Mouse (Mus musculus): ENCODE measurements around the gene Rabgap1l.

Rabgap1l gene

DNA sequence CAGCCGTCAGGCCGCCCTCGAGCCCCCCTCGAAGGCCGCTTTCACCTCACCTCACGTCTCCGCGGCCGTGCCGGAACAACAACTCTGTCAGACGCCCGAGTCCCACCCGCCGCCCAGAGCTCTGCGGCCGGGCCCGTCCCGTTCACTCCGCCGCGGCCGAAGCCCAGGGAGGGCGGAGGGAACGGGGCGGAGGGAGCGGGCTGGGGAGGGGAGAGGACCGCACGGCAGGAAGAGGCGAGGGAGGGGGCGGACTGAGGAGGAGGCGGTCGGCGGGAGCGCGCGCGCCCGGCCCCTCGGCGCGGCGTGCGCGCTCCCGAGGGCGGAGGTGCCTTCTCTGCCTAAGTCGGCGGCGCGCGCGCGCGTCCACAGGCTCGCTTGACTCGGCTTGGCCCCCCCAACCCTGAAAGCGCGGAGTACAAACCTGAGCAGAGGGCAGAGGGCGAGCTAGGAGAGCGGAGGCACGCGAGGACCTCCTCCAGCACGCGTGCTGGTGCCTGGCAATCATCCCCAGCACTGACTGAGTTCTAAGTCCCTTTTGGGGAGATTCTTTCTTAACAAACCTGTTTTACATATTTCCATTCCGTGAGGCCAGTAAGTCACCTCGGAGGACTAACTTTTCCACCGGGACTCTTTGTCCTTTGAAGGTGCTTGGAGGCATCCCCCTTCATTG, at the start of gene Rabgap1l:
TSS of gene Rabgap1l (minus strand) at position 526 of the 670 bp plus-strand sequence.
- peak; percentile 93 to 95 for DNase-seq

DNA sequence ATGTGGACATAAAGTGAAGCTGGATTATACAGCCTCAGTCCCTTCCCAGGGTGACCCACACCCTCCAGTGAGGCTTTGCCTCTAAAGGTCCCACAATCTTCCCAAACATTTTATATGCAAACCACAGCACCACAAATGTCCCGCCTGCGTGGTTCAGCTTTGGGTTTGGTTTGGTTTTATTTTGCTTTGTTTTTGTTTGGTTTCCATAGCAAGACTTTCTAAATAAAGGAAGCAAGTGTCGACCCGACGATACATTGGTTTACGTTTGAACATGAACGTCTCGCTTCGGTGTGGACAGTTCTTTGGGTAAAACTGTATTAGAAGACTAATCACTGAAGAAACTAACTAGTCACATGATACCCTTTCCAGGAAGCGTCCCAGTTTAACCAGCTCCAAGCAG, 49.6 kb upstream of the Rabgap1l start:
- no peak for DNase-seq

- DNase-seq, result no peak
Observed at GRCm38 (mm10) chr1:160840618-160841017, 47.6 kb upstream of the Rabgap1l start.

DNA sequence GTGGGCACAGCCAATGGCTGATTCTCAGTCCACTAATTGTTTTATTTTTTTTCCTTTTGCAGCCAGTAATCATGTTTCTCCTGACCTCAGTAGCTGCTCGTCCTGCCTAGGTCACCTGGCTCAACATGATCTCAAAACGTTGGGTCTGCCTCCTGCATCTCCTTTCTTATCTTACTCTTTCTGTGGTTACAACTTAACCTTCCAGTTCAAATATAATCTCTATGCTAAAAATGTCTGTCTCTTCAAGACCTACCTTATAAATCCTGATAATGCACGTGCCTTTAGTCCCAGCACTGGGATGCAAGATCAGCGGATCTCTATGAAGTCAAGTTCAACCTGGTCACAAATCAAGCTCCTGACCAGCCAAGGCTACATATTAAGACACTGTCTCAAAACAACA, 46.1 kb upstream of the Rabgap1l start:
- no peak for DNase-seq

DNA sequence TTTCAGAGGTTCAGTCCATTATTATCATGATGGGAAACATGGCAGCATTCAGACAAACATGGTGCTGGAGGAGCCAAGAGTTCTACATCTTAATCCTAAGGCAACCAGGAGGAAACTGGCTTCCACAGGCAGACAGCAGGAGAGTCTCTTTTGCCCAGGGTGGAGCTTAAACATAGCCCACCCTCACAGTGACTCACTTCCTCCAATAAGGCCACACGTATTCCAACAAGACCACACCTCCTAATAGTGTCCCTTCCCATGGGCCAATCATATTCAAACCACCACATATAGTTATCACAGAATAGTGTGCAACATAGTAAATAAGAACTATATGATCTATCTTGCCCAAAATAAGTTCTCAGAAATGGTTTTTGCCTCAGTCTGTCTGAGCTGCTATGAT, 41.4 kb upstream of the Rabgap1l start:
- DNase-seq, result no peak

GRCm38 (mm10) chr1:160832267-160833021, 39.4 kb upstream of the Rabgap1l start:
- DNase-seq, result no peak

- DNase-seq, result no peak
Observed at GRCm38 (mm10) chr1:160830608-160831498, 37.8 kb upstream of the Rabgap1l start.

- peak in 1 of 2 experiments; percentile 48 for DNase-seq
Observed at GRCm38 (mm10) chr1:160825441-160825856, 32.4 kb upstream of the Rabgap1l start.

DNA sequence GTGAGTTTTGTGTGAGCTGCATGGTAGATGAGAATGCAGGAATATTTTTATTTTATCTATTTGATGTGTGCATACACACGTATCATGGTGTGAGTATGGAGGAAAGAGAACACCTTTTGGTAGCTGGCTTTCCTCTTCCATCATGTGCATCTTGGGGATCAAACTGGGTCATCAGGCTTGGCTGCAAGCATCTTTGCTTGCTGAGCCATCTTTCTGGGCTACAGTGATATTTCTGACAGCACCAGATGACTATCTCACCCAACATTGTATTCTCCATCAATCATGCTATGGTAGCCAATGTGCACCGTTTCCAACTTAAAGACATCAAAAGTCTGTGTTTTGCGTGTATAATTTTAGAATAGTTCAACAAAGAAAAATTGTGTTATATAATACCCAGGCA, 30.6 kb upstream of the Rabgap1l start:
- DNase-seq, result peak; percentile 12 to 36

DNA sequence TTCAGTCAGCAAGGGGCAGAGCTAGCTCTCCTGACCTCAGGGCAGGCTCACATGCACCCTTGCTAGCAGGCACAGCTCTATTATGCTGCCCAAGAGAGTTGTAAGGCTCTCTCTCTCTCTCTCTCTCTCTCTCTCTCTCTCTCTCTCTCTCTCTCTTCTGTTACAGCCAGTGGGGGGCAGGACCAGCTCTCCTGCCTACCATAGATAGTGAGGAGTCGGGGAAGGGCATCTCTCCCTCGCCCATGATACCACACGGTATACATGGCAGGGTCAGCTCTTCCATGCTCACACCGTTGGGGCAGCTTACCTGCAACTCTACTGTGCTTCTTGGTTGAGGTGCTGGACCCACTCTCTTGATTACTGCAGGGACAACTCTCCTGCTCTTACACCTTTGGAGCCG, 21.2 kb upstream of the Rabgap1l start:
- DNase-seq, result no peak

GRCm38 (mm10) chr1:160812428-160812827, 19.4 kb upstream of the Rabgap1l start:
- DNase-seq, result no peak

GRCm38 (mm10) chr1:160811930-160812329, 18.9 kb upstream of the Rabgap1l start:
- DNase-seq, result no peak

DNA sequence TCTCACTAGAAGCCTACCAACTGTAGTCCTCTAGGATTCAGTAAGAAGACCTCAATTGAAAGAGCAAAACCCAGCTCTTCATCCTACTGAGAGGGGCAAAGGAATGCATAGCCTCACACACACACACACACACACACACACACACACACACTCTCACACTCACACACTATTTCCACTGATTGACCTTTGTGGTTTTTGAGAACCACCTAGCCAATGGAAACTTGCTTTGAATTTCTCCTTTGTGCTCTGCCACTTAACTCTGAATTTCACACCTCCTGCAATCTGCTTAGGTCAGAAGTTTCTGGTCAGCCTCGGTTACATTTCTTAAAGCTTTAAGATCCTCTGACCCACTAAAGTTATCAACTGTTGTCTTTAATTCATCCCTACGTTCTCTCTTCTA, 12.3 kb upstream of the Rabgap1l start:
- no peak for DNase-seq

- DNase-seq, result no peak
Observed at GRCm38 (mm10) chr1:160799972-160800371, 7.0 kb upstream of the Rabgap1l start.

DNA sequence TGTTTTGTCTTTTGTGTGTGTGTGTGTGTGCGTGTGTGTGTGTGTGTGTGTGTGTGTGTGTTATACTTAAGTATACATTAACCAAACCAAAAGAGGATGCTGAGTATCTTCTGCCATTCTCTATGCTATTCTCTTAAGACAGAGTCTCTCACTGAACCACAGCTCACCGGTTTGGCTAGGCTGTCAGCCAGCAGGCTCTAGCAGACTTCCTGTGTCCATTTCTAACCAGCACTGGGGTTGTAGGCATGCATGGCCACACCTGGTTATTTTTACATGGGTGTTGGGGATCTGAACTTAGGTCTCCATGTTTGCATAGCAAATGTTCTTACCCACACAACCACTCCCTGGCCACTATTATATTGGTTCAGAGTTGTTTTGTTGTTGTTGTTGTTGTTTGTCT, 2.0 kb upstream of the Rabgap1l start:
- no peak for DNase-seq

DNA sequence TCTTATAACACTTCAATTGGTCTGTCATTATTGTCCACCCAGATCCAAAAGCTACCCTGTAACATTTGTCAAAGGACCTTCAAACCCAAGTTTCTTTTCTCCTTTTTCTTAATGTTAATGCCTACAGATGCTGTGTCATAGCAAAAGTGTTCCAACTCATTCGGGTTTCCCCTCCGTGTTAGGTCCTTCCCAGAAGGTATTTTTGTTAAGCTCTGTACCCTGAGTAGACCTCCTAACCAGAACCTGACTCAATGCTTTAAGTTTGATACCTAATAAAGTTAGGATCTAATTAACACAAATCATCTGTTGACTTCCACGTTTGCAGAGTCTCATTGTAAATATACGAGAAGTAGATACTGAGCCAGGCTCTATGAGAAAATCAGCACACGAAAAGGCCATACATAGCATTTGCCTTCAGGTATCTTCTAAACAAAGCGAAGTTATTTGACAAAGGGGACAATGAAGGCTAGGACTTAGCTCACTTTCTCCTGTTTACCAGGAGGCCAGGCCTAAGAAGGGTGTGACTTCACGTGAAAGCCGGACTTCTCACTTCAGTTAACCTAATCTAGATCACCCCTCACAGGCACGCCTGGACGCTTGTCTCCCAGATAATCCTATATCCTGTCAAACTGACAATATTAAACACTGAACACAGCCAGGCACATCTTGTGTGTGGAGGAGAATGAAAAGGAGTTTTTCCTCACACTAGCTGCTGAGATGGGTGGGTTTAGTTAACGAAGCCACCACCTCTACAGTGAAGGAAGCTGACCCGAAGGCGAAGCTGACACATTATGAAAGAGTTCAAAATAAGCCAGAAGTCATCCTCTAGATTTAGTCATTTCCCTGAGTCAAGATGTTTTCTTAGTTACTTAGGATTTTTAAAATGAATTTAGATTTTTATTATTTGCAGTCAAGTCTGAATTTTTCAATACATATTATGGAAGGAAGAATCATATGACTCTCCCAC, 1.1 kb upstream of the Rabgap1l start:
- DNase-seq, result no peak

DNA sequence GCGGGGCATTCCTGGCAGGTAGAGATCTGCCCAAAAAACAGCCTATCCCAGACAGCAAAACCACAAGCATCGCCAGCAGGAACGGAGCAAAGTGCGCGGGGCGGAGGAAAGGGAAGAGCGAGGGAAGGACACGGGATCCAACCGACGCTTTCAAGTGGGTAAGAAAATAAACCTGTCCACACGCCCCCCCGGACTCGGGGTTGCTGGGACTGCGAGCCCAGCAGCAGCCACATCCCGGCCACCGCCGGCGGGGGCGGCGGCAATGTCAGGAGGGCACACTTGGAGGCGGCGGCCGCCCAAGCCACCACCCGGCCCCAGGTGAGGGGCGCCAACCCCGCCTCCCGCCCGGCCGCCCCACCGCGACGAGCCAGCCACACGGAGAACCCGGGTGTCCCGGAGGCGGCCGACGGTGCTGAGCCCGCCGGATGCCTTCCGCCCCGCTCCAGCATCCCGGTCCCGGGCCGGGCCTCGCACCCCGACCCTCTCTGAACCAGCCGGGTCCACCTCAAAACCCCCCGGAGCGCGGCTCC, 790 bp downstream of the Rabgap1l start:
- peak; percentile 55 for DNase-seq

DNA sequence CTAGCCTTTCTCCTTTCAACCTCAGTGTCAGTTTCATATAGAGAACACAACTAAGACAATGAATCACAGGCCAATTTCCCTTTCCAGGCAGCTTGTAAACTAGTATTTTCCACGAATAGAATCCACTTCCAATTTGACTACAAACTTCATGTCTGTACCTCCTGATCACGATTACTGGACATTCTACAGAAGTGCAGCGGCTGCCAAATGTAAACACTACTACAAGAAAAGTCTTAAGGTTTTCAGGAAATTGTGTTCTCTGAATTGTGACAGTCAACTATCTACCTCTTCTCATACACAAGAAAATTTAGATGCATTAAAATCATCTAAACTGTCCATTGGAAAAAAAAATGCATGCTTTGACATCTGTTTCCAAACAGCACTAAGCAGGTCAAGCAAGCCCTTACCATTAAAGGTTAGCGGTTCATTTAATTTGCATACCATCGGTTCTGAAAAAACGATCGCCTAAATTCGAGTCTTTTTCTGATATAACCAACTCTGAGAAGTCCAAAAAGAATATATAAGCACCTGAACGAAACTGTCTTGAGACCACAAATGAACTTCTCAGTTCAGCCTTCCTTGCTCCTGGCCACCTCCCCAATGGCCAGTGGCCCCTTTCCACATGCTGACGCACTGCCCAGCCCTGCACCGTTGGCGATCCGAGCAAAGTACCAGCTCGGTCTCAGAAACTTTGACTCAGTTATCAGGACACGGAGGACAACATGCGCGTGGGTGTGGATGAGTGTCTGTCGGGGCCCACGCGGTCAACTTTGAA, 1.4 kb downstream of the Rabgap1l start:
- DNase-seq, result peak in 1 of 2 experiments; percentile 57

GRCm38 (mm10) chr1:160790630-160791029, 2.4 kb downstream of the Rabgap1l start:
- no peak for DNase-seq

- DNase-seq, result no peak
Observed at GRCm38 (mm10) chr1:160789876-160790275, 3.1 kb downstream of the Rabgap1l start.

- no peak for DNase-seq
Observed at GRCm38 (mm10) chr1:160787926-160788325, 5.1 kb downstream of the Rabgap1l start.

Data from cerebellum, postnatal 14 days (tissue).